Mouse (Mus musculus) hindbrain, embryonic 15.5 days (tissue): ENCODE results near the gene Zfp653. TPM values are rescaled to one million over a fixed set of nuclear protein-coding genes. Genes with fewer than 3 reads are reported as not detected.
A peak's percentile ranks its signal among the peaks of the same experiment; 100 is the strongest.

Experiments used
- ATAC-seq: fragments of 200-750 bp; cut with Nextera tagmentation; 2 replicates; pipeline ENCODE4 v1.8.0; 2017; ENCODE audit warnings: low read depth, moderate number of reproducible peaks, moderate TSS enrichment; ENCODE audit not compliant: low FRiP score
- H3K27ac ChIP-seq: fragments of 300-500 bp; sonication (generic); replicated peaks from 2 replicates; pipeline ENCODE4 v1.5.1; 2015; ENCODE audit warnings: mild to moderate bottlenecking, inconsistent platforms
- H3K27me3 ChIP-seq: fragments of 300-500 bp; sonication (generic); 2 replicates; pipeline ENCODE4 v1.6.1; 2015; ENCODE audit warnings: control low read depth, inconsistent platforms
- H3K36me3 ChIP-seq: fragments of 300-500 bp; sonication (generic); 2 replicates; pipeline ENCODE4 v1.6.1; 2015; ENCODE audit warnings: control low read depth, inconsistent platforms
- H3K4me1 ChIP-seq: fragments of 300-500 bp; sonication (generic); replicated peaks from 2 replicates; pipeline ENCODE4 v1.6.1; 2015; ENCODE audit warnings: control low read depth, inconsistent platforms
- H3K4me2 ChIP-seq: fragments of 300-500 bp; sonication (generic); 2 replicates; pipeline ENCODE4 v1.6.1; 2015; ENCODE audit warnings: moderate library complexity, mild to moderate bottlenecking, inconsistent platforms
- H3K4me3 ChIP-seq: fragments of 300-500 bp; sonication (generic); 2 replicates; pipeline ENCODE4 v1.5.1; 2015; ENCODE audit warnings: mild to moderate bottlenecking, inconsistent platforms
- H3K9ac ChIP-seq: fragments of 300-500 bp; sonication (generic); 2 replicates; pipeline ENCODE4 v1.6.1; 2015; ENCODE audit warnings: inconsistent platforms
- H3K9me3 ChIP-seq: fragments of 300-500 bp; sonication (generic); 2 replicates; pipeline ENCODE4 v1.6.1; 2016; ENCODE audit warnings: control low read depth, inconsistent platforms
- WGBS: fragments of 180-500 bp; shearing (Covaris S2); methylation state at CpG from one replicate; pipeline ENCODE4 v1.1.7; 2015; 5-methylcytosine and 5-hydroxymethylcytosine counted together
- polyA plus RNA-seq: library from polyadenylated mRNA; unstranded; fragments of >200 nt; fragmentation: Nextera tagmentation; extraction: Ambion mirVana; gene quantifications from 2 replicates; pipeline ENCODE4 v1.2.1, GENCODE M21; 2015

Zfp653 gene
- polyA plus RNA-seq, 1 experiment from 2014 or later: 19.6 TPM

DNA sequence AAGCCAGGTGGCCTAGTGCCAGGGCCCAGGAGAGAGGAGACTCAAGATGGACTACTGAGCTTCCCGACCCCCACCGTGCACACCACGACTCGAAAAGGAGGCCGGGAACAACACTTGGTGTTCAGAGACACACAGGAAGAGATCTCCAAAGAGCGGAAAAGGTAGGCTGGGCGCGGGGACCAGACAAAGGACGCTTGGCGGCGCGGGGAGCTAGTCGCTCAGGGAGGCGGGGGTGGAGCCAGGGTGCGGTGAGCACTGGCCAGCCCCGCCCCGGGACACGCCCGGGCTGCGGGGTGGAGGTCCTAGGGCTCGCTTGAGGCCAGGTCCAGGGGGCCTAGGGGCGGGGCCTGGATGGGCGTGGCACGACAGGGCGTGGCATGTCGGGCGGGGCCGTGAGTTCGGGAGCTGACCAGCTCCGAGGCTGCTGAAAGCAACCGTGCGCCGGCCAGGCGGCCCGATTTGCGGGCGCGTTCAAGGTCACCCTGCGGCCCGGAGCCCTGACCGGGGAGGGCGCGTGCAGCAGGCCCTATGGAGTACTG lies 20.8 kb downstream of the Zfp653 start:
- Histone ChIP-seq H3K27ac (peak overlapping the region; percentile 91), H3K9me3 (no peaks in the 10 kb centered on the region), H3K4me1 (peaks cover 55% of the 10 kb centered on the region), H3K27me3 (no peaks in the 10 kb centered on the region), H3K4me3 (peak overlapping the region; percentile 99), H3K36me3 (no peaks in the 10 kb centered on the region), H3K9ac (peak overlapping the region; percentile 98), H3K4me2 (peak overlapping the region; percentile 76)
- 2% methylated on average over 41 of the region's 43 CpGs for WGBS
- peak; percentile 20 for ATAC-seq

DNA sequence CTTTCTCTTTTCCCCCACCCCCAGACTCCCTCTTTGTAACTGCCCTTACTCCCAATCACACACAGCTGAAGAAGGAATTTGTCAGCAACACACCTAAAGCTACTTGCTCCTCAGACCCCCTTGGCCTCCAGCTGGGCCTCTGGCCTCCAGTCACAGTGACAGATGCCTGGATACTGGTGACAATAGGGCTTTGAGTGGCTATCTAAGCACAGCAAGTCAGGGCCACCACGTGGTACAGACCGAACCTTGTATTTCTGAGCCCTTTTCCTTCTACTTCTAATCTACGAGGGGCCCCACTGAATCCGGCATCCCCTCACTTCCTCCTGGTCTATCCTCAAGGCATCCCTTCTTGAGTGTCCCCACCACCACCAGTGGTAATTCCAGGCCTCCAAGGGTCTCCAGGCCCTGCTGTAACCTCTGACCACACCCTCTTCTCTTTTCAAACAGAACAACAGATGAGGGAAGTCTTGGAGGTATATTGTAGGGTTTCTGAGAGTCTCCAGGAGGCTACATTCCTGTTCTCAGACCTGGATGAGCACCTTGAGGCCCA lies 21.4 kb downstream of the Zfp653 start:
- peak overlapping the region; percentile 91 for H3K27ac ChIP-seq
- H3K27me3 ChIP-seq: no peaks in the 10 kb centered on the region
- H3K4me2 ChIP-seq: peak overlapping the region; percentile 76
- WGBS: 10% methylated on average over 4 of the region's 4 CpGs
- H3K4me3 ChIP-seq: peak overlapping the region; percentile 99
- no peak for ATAC-seq
- no peaks in the 10 kb centered on the region for H3K36me3 ChIP-seq
- no peaks in the 10 kb centered on the region for H3K9me3 ChIP-seq
- H3K4me1 ChIP-seq: peaks cover 51% of the 10 kb centered on the region
- peak overlapping the region; percentile 98 for H3K9ac ChIP-seq

DNA sequence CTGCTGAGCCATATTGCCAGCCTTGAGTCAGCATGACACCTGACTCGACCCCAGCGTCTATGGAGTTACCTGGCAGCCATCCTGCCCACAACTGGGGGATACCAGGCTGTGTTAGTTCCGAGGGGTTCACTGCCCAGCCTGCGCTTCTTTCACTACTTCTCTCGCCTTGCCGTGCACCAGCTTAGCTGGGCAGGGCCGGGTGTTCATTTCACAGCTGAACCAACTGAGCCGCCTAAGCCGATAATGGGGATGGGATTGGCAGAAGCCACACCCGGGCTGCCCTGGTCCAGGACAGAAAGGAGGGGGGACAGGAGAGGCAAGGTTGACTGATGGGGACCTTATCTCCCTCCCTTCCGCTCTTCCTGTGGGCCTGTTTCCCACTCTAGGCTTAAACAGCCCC lies 21.9 kb downstream of the Zfp653 start:
- H3K9me3 ChIP-seq: no peaks in the 10 kb centered on the region
- WGBS: 45% methylated on average over 11 of the region's 11 CpGs
- ATAC-seq: no peak

DNA sequence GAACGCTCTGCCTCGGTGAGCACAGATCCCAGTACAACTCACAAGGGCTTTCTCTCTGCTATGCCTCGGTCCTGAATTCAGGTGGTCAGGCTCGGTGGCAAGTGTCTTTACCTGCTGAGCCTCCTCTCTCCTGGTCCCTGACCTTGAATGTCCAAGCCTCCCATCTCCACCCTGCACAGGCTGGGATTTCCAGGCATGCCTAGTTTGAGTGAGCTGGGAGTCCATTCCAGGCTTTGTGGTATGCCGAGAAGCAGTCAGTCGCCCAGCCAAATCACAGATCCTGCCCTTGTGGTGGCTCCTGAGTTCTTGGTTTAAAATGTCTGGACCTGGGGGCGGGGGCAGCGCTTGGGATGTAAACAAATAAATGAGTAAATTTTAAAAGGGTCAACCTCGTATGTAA lies 23.8 kb downstream of the Zfp653 start:
- H3K9ac ChIP-seq: no peak overlapping the region
- no peak overlapping the region for H3K27ac ChIP-seq
- 60% methylated on average over 9 of the region's 9 CpGs for WGBS
- no peak overlapping the region for H3K4me3 ChIP-seq
- ATAC-seq: no peak
- H3K36me3 ChIP-seq: no peaks in the 10 kb centered on the region
- H3K4me1 ChIP-seq: peaks cover 47% of the 10 kb centered on the region
- peak overlapping the region; percentile 76 for H3K4me2 ChIP-seq
- no peaks in the 10 kb centered on the region for H3K27me3 ChIP-seq
- H3K9me3 ChIP-seq: no peaks in the 10 kb centered on the region

More for the DNA sequence above, 21.9 kb downstream of the Zfp653 start:
- H3K27ac ChIP-seq: peak overlapping the region; percentile 91
- no peaks in the 10 kb centered on the region for H3K27me3 ChIP-seq
- peak overlapping the region; percentile 98 for H3K9ac ChIP-seq
- H3K4me1 ChIP-seq: peaks cover 47% of the 10 kb centered on the region
- H3K4me3 ChIP-seq: peak overlapping the region; percentile 99
- H3K4me2 ChIP-seq: peak overlapping the region; percentile 76
- no peaks in the 10 kb centered on the region for H3K36me3 ChIP-seq

DNA sequence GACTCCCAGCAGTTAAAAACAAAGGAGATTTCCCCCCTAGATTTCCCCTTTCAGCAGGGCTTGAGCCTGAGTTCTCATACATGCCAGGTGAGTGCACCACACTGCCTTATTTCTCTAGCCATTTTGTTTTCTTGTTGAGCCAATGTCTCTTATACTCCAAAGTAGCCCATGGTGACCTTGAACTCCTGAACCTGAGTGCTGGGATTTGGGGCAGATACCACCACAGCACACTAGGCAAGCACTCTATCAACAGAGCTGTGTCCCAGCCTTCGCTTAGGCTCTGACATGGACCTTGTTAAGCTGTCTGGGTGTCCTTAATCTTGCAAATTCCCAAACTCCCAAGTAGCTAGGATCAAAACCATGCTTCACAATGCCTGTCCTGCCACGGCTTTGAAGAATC lies 29.3 kb downstream of the Zfp653 start:
- 70% methylated on average over 2 of the region's 2 CpGs for WGBS
- H3K27me3 ChIP-seq: no peaks in the 10 kb centered on the region

DNA sequence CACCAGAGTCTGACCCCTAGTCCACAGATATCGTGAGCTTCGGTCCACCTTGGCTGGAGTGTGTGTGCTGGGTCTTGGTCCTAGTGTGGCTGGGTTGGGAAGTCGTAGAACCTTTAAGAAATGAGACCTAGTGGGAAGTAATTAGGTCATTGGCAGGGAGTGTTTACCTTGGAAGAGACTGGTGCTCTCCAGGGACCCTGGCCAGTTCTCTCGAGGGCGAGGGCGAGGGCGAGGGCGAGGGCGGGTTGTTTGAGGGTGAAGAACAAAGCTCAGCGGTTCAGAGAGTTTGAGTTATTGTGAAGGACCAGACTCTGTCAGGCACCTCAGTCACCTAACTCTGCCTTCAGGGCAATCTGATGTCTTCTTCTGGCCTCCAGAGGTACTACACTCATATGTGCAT lies 33.4 kb downstream of the Zfp653 start:
- Histone ChIP-seq H3K36me3 (peaks cover 20% of the 10 kb centered on the region), H3K4me1 (peaks cover 12% of the 10 kb centered on the region; the same call in 1 of the 2 replicates), H3K4me3 (no peak overlapping the region), H3K9ac (no peak overlapping the region), H3K27me3 (no peaks in the 10 kb centered on the region), H3K9me3 (no peaks in the 10 kb centered on the region), H3K4me2 (no peak overlapping the region), H3K27ac (no peak overlapping the region)
- WGBS: 84% methylated on average over 10 of the region's 10 CpGs
- ATAC-seq: no peak

More for the DNA sequence above, 29.3 kb downstream of the Zfp653 start:
- no peak overlapping the region for H3K4me3 ChIP-seq
- H3K9ac ChIP-seq: no peak overlapping the region
- H3K27ac ChIP-seq: no peak overlapping the region
- H3K4me1 ChIP-seq: peaks cover 9% of the 10 kb centered on the region
- ATAC-seq: no peak
- H3K9me3 ChIP-seq: no peaks in the 10 kb centered on the region
- no peaks in the 10 kb centered on the region for H3K36me3 ChIP-seq
- H3K4me2 ChIP-seq: no peak overlapping the region

DNA sequence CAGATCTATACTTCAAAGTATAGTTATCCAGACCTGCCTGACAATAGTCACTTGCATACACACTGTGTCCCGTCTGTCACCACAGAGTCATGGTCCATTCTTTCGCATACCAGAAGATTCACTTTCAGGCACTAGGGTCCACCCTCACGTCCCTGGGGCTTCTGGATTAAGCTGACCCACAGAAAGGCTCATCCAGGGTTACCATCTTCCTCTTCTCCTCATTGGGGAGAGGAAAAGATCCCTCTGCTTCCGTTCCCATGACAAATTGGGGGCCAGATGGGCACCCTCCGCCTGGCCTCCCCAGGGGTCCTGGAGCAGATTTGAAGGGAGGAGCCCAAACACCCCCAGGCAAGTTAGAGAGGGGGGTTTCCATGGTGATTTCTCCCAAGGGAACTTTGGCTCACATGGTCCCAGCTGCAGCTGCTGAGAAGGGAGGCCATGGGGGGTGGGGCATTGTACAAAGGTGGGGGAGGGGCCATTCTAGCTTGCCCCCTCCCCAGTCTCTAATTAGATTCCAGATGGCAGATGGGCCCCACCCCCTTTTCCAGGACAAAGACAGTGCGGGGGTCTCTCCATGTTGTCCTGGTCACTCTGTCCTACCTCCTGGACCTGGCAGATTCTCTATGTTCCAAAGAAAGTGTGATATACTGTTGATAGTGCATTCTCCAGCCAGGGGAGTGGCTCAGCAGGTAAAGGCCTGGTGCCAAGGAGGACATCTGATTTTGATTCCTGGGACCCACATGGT lies 35.7 kb downstream of the Zfp653 start:
- no peak overlapping the region for H3K4me2 ChIP-seq
- no peak overlapping the region for H3K4me3 ChIP-seq
- H3K9ac ChIP-seq: no peak overlapping the region
- ATAC-seq: no peak
- peaks cover 7% of the 10 kb centered on the region; the same call in 1 of the 2 replicates for H3K4me1 ChIP-seq
- H3K27ac ChIP-seq: no peak overlapping the region
- H3K27me3 ChIP-seq: no peaks in the 10 kb centered on the region
- no peaks in the 10 kb centered on the region for H3K9me3 ChIP-seq
- 17% methylated on average over 6 of the region's 6 CpGs for WGBS
- H3K36me3 ChIP-seq: peaks cover 33% of the 10 kb centered on the region

DNA sequence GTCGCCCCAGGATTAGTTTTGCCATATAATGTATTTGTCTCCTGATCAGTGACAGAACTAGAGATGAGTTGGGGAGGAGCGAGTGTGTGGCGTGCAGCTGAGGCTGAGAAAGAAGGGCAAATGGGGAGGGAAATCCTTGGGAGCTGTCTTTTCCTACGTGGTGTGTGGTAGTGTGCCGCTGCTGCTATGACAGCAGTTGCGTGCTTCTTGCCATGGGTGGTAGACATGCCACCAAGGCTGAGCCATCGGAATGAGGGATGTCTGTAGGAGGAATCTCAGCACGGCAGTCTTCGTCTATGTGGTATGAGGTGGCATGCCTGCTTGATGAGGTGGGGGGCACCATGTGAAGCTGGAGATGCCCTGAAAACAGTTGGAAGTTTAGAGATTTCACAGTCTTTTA lies 40.8 kb downstream of the Zfp653 start:
- H3K36me3 ChIP-seq: peaks cover 60% of the 10 kb centered on the region
- no peak overlapping the region for H3K9ac ChIP-seq
- no peak overlapping the region for H3K4me2 ChIP-seq
- H3K4me3 ChIP-seq: no peak overlapping the region
- 94% methylated on average over 9 of the region's 9 CpGs for WGBS
- no peak for ATAC-seq
- H3K27ac ChIP-seq: no peak overlapping the region
- no peaks in the 10 kb centered on the region for H3K27me3 ChIP-seq
- no peaks in the 10 kb centered on the region for H3K4me1 ChIP-seq
- no peaks in the 10 kb centered on the region for H3K9me3 ChIP-seq

DNA sequence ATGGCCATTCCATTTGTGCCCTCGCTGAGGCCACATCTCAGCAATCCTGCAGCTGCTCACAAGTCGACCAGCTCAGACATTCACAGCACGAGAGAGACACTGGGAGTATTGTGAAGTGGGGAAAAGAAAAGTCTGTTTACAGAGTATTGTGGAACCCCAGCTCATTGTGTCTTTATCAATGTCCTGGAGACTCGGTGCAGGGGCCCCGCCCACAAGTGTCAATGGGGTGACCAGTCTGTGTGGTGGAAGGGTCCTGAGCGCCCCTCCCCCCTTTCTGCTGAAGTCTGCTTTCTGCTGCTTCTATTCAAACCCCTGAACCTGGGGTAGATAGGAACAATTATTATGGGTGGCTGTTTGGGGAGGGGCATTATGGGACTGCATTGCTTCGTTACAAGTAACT lies 42.7 kb downstream of the Zfp653 start:
- no peak for ATAC-seq
- Histone ChIP-seq H3K4me2 (no peak overlapping the region), H3K9me3 (no peaks in the 10 kb centered on the region), H3K4me3 (no peak overlapping the region), H3K27ac (no peak overlapping the region), H3K36me3 (peaks cover 64% of the 10 kb centered on the region), H3K4me1 (no peaks in the 10 kb centered on the region), H3K9ac (no peak overlapping the region), H3K27me3 (no peaks in the 10 kb centered on the region)
- 21% methylated on average over 7 of the region's 7 CpGs for WGBS

DNA sequence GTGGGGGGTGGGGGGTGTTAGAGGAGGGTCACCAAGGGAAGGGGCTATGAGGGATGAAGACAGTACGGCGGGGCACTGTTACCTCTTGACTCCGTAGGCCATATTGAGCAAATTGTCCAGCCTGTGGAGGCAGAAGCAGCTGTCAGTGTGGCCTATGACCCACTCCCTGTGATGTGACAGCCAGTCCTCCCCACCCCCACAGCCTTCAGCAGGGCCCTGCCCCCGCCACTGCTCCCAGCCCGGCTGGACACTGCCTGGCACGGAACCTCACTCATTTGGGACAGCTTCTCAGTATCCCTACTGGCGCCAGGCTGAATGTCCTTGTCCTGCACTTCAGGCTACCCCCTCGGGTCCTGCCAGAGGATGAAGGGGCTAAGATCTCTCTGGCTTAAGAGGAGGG lies 46.6 kb downstream of the Zfp653 start:
- Histone ChIP-seq H3K4me3 (no peak overlapping the region), H3K4me1 (no peaks in the 10 kb centered on the region), H3K27ac (no peak overlapping the region), H3K9ac (no peak overlapping the region), H3K36me3 (peaks cover 51% of the 10 kb centered on the region), H3K4me2 (no peak overlapping the region), H3K27me3 (no peaks in the 10 kb centered on the region), H3K9me3 (no peaks in the 10 kb centered on the region)
- 36% methylated on average over 8 of the region's 8 CpGs for WGBS
- peak; percentile 13; the same call in 1 of the 2 replicates for ATAC-seq

DNA sequence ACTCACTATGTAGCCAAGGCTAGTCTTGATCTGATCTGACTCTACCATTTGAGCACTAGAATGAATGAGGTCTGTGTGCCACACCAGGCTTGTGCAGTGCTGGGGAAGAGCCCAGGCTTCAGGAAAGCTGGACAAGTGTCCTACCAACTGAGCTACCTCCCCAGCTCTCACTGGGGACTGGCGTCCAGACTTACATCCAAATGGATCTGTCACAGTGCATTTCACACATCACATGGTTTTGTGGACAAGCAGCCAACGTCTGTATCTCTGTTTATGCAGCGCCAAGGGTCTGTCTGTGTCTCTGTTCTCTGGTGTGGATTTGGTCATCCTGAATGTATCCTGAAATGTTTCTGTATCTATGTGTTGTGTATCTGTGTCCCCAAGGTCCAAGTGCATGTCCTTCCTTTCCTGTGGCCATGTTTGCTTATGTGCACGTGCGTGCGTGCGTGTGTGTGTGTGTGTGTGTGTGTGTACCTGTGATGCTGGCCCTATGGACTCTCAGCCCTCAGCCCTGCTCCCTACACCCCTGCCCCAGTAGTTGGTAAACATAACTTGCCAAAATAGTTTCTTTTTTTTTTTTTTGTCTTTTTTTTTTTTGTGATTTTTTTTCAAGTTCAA lies 53.9 kb downstream of the Zfp653 start:
- Histone ChIP-seq H3K4me2 (no peak overlapping the region), H3K4me1 (no peaks in the 10 kb centered on the region), H3K27me3 (no peaks in the 10 kb centered on the region), H3K36me3 (peaks cover 50% of the 10 kb centered on the region), H3K27ac (no peak overlapping the region), H3K9me3 (no peaks in the 10 kb centered on the region), H3K4me3 (no peak overlapping the region), H3K9ac (no peak overlapping the region)
- ATAC-seq: no peak
- WGBS: 68% methylated on average over 7 of the region's 7 CpGs

DNA sequence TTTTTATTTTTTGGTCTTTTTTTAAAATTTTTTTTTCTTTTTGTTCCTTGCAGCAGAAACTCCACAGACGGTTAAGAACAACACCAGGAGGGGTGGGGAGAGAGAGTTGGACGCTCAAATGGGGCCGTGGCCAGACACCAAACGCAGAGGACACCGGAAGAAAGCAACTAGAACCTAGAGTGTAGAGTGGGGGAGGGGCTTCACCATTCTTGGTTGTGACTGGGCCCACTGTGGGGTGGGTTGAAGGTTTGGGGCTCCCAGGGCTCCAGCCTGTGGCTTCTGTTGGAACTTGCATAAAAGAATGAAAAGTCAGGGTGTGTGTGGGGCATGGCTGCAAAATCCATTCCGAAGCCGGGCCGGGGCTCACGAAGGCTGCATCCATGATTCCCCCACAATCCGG lies 54.9 kb downstream of the Zfp653 start:
- H3K4me3 ChIP-seq: no peak overlapping the region
- no peak overlapping the region for H3K4me2 ChIP-seq
- no peaks in the 10 kb centered on the region for H3K27me3 ChIP-seq
- no peaks in the 10 kb centered on the region for H3K4me1 ChIP-seq
- H3K9ac ChIP-seq: no peak overlapping the region
- no peak overlapping the region for H3K27ac ChIP-seq
- 68% methylated on average over 10 of the region's 10 CpGs for WGBS
- ATAC-seq: no peak
- no peaks in the 10 kb centered on the region for H3K9me3 ChIP-seq
- peaks cover 59% of the 10 kb centered on the region for H3K36me3 ChIP-seq
